Mouse (Mus musculus) Patski (cell line): ENCODE data around the gene Farp1. TPM values are rescaled to one million over a fixed set of nuclear protein-coding genes. Genes with fewer than 3 reads are reported as not detected.

Source experiments
- ATAC-seq: fragments of 100-300 bp; one replicate; pipeline ENCODE4 v1.8.0; 2021
- CTCF ChIA-PET: fragments of 350-600 bp; sonication (Branson Sonifier 250); formaldehyde crosslinking; loops from one replicate; lab custom pipeline; 2022; ENCODE audit warnings: inconsistent platforms; lab: Charles Lee
- POLR2A ChIA-PET: fragments of 350-600 bp; sonication (Branson Sonifier 250); formaldehyde crosslinking; loops from one replicate; lab custom pipeline; 2022; ENCODE audit warnings: antibody characterized with exemption, inconsistent platforms; lab: Charles Lee
- DNase-seq: peaks from one replicate; pipeline ENCODE4 v3.0.0-alpha.2; 2011; ENCODE audit warnings: low read depth, low spot score
- H3K27me3 ChIP-seq: fragments of 371-371 bp; one replicate; pipeline ENCODE4 v1.5.1; 2021
- CTCF ChIP-seq: fragments of 100-300 bp; IDR thresholded peaks from one replicate; pipeline ENCODE4 v1.5.1; 2021
- in situ Hi-C: fragments of 300-500 bp; cut with MboI; formaldehyde crosslinking; loops from 3 replicates; pipeline ENCODE4 v1.11.1; 2018; ENCODE audit warnings: low pct_unique_long_range_greater_than_20kb, mixed read lengths
- polyA plus RNA-seq: library from polyadenylated mRNA; unstranded; gene quantifications from one replicate; pipeline ENCODE4 v1.2.3, GENCODE M21; 2021

Farp1 gene
- polyA plus RNA-seq, 1 experiment from 2014 or later = 96.8 TPM

- in situ Hi-C loops = no loop called here
- ChIA-PET CTCF (no interaction called here), POLR2A (interaction anchor here (0.6 to 0.7 kb wide), 2 partner anchors 85 to 141 kb away, joined by 3 to 5 read pairs; no protein-coding TSS in a partner anchor)
- DNase-seq = no peak
- TF ChIP-seq CTCF = no peak
- H3K27me3 ChIP-seq = no peaks in the 10 kb centered on the region
- ATAC-seq = no peak
Observed at GRCm38 (mm10) chr14:121294484-121294883, 259.5 kb downstream of the Farp1 start.

DNA sequence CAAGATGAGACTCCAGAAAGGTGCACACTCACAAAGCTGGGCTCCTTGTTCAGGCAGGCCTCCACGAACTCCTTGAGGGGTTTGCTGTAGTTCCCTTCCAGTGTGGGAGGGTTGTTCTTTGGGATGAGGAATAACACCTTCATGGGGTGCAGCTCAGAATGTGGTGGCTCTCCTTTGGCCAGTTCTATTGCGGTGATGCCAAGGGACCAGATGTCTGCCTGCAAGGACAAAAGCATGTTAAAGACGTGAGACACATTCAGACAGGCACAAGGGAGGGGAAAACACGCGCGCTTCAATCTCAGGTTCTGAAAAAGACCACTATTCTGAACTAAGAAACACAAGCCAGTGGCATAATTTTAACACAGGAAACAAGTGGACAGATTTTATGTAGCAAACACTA is 262.1 kb downstream of the Farp1 start:
- no peaks in the 10 kb centered on the region for H3K27me3 ChIP-seq
- CTCF ChIA-PET = no interaction called here
- TF ChIP-seq CTCF = no peak
- no peak for ATAC-seq
- DNase-seq = no peak
- POLR2A ChIA-PET = no interaction called here
- in situ Hi-C loops = no loop called here

DNA sequence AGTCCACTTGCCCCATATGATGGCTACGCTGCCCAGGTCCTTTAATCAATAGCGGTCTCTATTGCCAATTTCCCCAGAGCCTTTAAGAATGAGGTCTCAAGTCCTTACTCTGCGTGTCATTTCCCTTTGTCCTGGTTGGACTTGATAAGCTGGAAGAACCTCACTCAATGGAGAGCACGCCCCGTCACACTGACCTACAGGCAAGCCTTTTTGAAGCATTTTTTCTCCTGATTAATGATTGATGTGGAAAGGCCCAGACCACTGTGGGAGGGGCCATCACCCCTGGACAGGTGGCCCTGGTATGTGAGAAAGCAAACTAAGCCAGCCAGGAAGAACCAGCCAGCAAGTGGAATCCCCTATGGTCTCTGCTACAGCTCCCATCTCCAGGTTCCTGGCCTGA is 263.5 kb downstream of the Farp1 start:
- in situ Hi-C loops = no loop called here
- ChIA-PET POLR2A (no interaction called here), CTCF (no interaction called here)
- DNase-seq (no peak), ATAC-seq (no peak)
- no peak for TF ChIP-seq CTCF
- no peaks in the 10 kb centered on the region for H3K27me3 ChIP-seq

DNA sequence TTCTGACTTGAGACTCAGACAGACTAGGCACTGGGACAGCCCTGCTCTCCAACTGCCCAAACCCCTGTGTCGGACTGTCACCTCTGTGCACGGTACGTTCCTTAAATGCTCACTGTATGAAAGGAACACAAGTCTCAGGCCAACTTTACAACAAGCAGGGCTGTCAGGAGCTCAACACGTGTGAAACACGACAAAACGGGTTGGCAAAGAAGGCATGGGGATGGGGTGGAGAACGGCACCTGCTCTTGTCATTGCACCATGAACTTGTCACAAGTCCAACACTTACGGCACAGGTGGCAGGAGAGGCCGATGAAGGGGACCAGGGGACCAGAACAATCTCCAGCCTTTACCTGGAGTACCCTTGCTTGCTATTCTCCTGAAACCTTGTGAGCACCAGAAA is 264.1 kb downstream of the Farp1 start:
- CTCF ChIA-PET = no interaction called here
- TF ChIP-seq CTCF = no peak
- no peak for ATAC-seq

DNA sequence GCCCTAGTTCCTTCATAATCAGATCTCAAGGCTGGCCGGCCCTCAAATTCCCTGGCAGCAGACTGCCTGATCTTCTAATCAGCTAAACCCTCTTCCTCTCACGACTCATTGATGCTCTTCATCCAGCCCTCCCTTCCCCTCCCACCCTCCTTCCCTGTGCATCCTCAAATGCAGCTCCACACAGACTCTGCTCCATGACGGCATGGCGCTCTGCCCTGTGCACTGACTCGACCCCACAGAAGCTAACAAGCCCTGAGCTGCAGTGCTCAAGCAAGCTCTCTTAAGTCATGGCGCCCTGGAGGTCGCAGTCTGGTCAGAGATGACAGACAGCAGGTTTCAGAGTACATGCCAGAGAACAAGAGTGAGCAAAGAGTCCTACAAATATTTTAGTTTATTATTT is 269.5 kb downstream of the Farp1 start:
- H3K27me3 ChIP-seq = no peaks in the 10 kb centered on the region
- TF ChIP-seq CTCF = no peak
- ChIA-PET POLR2A (no interaction called here), CTCF (no interaction called here)
- ATAC-seq (no peak), DNase-seq (no peak)
- in situ Hi-C loops = loop anchor here (5.0 kb wide), 1 partner anchor 78 kb away; the partner anchor contains the start of gene Stk24

More for the DNA sequence above, 264.1 kb downstream of the Farp1 start:
- in situ Hi-C loops = no loop called here
- POLR2A ChIA-PET = no interaction called here
- H3K27me3 ChIP-seq = no peaks in the 10 kb centered on the region
- DNase-seq = no peak

- H3K27me3 ChIP-seq = no peaks in the 10 kb centered on the region
- CTCF ChIA-PET = no interaction called here
- ATAC-seq (no peak), DNase-seq (no peak)
- POLR2A ChIA-PET = no interaction called here
- no peak for TF ChIP-seq CTCF
- in situ Hi-C loops = no loop called here
Observed at GRCm38 (mm10) chr14:121305316-121306064, 270.5 kb downstream of the Farp1 start.

GRCm38 (mm10) chr14:121309909-121310308 is 274.9 kb downstream of the Farp1 start:
- ChIA-PET CTCF (interaction anchor here (1.2 kb wide), 1 partner anchor 31 kb away, joined by 3 read pairs; no protein-coding TSS in a partner anchor), POLR2A (no interaction called here)
- H3K27me3 ChIP-seq = no peaks in the 10 kb centered on the region
- no peak for TF ChIP-seq CTCF
- no peak for DNase-seq
- ATAC-seq = no peak
- in situ Hi-C loops = no loop called here

DNA sequence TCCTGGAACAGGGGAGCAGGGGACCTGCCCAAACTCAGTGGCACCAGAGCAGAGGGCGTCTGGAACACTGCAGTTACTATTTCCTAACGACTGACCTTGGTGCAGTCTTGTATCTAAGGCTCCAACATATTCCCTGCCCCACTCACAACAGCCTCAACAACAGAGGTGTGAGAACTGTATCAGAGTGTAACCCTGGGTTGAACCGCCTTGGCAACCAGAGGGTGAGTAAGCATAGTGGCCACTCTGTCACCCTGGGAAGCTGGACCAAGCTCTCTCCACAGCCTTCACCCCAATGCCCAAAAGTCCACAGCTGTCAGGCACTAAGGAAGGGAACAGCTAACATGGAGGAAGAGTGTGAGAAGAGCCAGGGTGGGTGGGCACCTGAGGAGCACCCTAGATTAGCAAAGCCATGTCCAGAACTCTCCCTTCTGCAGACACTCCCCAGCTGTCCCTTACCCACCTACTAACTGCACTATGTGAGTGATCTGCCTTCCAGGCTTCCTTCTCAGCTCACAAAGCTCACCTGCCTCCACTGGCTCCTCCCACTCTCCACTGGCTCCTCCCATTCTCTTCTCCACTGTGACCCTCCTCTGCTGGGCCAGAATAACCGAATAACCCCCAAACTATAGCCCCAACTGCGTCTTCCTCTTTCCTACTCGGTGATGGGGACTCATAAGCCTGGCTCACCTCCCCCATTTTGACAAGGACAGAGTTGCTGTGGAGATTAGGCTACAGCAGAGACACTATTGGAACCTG is 275.5 kb downstream of the Farp1 start:
- ChIA-PET POLR2A (no interaction called here), CTCF (no interaction called here)
- DNase-seq = no peak
- no peak for TF ChIP-seq CTCF
- ATAC-seq = peak; percentile 5
- H3K27me3 ChIP-seq = no peaks in the 10 kb centered on the region
- in situ Hi-C loops = no loop called here

DNA sequence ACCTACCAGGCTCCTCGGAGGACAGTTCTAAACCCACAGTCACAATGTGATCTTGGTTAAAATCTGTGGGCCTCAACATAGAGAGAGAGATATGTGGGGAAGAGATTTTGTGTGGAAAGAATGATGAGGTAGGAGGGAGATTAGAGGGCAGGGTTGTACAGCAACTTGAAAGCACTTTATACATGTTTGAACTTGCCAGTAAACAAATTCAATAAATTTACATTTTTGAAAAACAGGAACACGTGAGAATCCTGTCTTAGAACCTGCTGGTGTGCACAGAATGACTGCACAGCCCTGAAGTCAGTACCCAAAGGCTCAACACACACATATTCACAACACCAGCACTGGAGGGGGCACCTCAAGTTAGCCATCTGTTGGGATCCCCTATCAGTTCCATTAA is 276.1 kb downstream of the Farp1 start:
- DNase-seq = no peak
- H3K27me3 ChIP-seq = no peaks in the 10 kb centered on the region
- in situ Hi-C loops = no loop called here
- ChIA-PET POLR2A (no interaction called here), CTCF (no interaction called here)
- no peak for TF ChIP-seq CTCF
- ATAC-seq = no peak

DNA sequence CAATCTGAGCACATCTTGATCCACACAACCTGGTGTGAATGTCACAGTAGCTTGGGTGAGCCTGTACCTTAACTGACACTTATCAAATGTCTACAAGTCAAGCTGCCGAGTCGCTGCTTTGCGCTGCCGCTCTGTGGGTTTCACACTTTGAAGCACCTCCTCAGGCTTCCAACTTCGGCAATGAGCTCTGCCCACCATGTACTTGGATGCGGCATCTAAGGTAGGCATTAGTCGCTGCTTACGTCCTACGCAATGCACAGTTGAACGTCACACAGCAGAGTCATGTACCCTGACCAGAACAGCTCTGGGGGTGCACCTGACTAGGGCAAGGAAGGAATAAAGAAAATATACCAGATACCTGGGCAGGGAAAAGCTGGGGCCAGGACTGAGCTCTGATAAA is 278.3 kb downstream of the Farp1 start:
- TF ChIP-seq CTCF = no peak
- CTCF ChIA-PET = no interaction called here
- POLR2A ChIA-PET = no interaction called here
- DNase-seq = no peak
- in situ Hi-C loops = no loop called here
- no peak for ATAC-seq
- no peaks in the 10 kb centered on the region for H3K27me3 ChIP-seq

- ATAC-seq = no peak
- TF ChIP-seq CTCF = no peak
- no peak for DNase-seq
- ChIA-PET POLR2A (interaction anchor here (1.0 kb wide), 1 partner anchor 13 kb away, joined by 3 read pairs; no protein-coding TSS in a partner anchor), CTCF (interaction anchor here (1.0 kb wide), 1 partner anchor 31 kb away, joined by 4 read pairs; no protein-coding TSS in a partner anchor)
- H3K27me3 ChIP-seq = no peaks in the 10 kb centered on the region
- in situ Hi-C loops = no loop called here
Observed at GRCm38 (mm10) chr14:121314934-121315333, 279.9 kb downstream of the Farp1 start.
